Mouse (Mus musculus) MN1 (cell line): ENCODE data around the gene Desi1.
A peak's percentile ranks its signal among the peaks of the same experiment; 100 is the strongest.

ENCODE experiments used
- DNase-seq: peaks from one replicate; pipeline ENCODE4 v3.0.0-alpha.2; 2016; ENCODE audit warnings: low spot score

The Desi1 gene

DNA sequence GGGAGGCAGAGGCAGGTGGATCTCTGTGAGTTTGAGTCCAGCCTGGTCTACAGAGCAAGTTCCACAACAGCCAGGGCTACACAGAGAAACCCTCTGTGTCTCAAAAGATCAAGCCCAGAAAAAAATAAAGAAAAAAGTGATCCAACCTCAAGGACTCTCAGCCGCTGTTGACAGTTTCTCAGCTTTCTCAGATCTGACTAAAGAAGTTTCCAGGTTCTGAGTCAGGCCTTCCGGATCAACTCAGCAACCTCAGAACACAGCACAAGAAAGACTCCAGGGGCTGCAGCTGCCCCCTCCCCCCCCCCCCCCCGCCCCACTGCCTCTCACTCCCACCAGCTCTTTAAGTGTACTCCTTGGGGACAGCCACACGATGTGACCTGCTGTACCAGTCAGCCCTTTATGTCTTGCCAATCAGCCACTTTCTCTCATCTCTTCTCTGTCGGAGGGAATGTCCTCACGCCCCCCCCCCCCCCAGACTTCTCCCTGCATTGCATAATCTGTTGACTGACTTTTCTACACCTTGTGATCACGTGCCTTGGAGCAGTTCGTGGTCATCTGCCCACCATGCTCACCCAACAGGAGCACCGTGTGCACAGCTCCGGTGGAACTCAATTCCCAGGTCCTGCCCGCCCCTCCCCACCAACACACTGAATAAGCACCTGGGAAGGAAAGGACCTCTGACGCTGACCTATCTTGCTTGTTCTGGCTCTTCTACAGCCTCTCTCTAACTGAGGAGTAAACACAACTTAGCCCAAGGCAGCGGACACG lies 67.4 kb downstream of the Desi1 start:
- DNase-seq: no peak

DNA sequence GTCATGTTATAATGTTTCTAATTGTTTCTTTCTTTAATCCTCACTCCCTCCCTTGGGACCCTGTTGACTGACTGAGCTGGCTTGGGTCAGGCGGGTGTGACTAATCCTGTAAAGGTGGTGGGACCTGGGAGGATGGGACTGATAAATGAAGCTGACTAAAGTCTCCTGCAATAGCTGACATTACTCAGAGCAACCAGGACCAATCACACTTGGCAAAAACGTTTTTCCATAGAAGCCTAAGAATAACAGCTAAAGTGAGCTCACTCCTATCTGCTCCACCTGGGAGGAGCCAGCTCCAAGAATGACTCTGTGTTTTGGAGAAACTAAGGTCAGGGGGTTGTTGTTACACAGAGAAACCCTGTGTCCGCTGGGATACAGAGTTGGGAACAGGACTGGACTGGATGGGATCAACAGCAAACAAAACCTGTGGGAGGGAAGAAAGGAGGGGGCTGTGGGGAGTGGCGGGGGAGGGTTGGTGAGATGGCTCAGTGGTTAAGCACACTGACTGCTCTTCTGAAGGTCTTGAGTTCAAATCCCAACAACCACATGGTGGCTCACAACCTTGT lies 68.6 kb downstream of the Desi1 start:
- peak; percentile 93 for DNase-seq

DNA sequence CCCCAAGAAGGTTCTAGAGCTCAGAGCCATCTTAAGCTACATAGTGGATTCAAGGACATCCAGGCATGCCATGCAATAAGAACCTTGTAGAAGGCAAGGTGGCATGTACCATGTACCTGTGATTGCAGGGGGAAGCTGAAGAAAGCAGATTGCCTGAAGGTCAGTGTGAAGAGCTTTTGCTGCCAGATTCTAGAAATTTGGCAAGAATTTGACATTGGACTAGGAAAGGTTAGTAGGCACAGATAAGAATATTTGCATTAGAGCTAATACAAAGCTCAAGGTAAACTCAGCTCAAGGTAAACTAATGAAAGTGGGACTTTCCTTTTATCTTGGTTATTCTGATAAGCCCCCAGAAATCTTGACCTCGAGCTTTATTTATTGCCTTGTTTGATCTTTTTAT lies 69.4 kb downstream of the Desi1 start:
- no peak for DNase-seq

GRCm38 (mm10) chr15:81961078-81961451 lies 72.6 kb downstream of the Desi1 start:
- DNase-seq: no peak

DNA sequence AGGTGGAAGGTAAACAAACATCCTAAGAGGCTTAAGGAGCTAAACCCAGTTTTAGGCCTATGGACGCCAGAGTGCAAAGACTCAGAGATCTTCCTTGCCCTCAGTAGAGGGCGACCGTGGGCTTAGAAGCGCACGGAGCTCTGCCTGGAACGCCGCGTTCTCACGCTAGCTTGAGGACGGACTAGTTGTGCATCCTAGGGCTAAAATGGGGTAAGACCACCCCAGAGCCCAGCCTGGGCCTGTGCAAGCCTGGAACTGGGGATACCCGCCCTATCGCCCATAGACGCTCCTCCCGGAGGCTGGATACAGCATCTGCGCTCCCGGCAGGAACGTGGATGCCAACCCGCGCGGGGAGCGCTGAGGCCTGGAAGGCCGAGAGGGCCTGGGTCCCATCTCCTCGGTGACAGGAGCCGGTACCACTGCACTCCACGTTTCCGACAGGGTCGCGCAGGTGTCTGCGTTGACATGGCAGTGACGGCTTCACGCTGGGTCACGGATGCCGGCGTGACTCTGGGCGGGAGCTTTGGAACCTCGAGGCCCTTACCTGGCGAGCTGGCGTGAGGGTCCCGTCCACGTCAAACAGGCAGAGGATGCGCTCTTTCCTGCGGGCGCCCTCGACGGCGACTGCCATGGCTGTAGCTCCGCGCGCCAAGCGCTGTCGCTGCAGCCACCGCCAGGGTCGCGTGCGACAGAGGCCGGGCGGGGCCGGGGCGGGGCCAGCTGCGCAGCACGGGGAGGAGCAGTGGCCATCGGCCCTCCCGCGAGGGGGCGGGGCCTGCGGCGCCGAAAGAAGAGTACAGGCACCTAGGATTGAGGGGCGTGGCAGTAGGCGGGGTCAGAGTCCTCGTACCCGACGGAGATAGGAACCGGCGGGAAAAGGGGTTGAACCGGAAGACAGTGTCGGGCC lies 73.2 kb downstream of the Desi1 start, which contains the start of gene Pmm1:
Pmm1 (minus strand) TSS at position 760 of the 907 bp plus-strand sequence.
- DNase-seq: peak; percentile 100

DNA sequence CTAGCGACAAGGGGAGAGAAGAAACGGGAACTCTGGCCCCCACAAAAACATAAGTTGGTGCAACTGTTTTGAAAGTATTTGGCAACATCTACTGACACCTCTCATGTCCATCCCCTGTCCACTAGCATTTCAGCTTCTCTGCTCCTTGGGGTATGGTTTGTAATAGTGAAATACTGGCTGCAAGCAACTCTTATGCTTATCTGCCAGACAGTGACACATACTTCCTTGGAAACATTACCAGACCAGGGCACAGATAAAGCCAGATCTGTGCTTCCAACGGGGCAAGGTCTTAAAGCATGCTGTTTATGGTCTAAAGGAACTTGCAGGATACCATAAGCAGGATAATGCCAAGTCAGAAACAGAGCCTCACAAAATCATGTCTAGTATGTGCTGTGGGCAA lies 74.8 kb downstream of the Desi1 start:
- no peak for DNase-seq

DNA sequence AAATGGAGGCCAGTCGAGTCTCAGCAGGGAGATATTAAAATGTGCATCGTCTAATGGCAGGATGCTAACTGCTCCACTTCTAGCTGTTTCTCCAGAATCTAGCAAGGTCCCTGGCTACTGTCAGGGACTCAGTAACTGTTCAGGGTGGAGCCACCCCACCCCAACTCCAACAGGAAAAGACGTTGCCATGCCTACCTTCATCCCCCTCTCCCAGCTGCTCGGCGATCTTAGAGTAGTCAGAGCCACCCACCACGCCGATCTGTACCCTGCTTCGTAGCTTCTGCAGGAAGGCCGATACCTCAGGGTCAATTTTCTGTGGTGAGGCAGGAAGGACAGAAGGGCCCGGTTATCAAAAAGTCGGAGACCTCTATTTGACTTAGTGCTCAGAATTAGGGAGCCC lies 76.1 kb downstream of the Desi1 start:
- DNase-seq: no peak

- peak; percentile 66 for DNase-seq
Measured at GRCm38 (mm10) chr15:81956457-81956856, 77.2 kb downstream of the Desi1 start.

GRCm38 (mm10) chr15:81955414-81955813 lies 78.2 kb downstream of the Desi1 start:
- DNase-seq: no peak

DNA sequence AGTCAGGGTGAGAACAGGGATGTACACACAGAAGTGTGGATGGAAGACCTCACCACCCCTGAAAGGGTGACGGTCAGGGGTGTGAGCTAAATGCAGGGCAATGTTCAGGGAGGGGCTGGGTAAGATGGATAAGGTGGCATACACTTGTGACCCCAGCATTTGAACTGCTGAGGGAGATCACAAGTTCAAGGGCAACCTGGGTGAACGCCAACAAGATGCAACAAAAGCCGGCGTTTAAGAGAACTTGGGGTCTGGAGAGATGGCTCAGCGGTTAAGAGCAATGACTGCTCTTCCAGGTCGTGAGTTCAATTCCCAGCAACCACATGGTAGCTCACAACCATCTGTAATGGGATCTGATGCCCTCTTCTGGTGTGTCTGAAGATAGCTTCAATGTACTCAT lies 78.9 kb downstream of the Desi1 start:
- DNase-seq: no peak

DNA sequence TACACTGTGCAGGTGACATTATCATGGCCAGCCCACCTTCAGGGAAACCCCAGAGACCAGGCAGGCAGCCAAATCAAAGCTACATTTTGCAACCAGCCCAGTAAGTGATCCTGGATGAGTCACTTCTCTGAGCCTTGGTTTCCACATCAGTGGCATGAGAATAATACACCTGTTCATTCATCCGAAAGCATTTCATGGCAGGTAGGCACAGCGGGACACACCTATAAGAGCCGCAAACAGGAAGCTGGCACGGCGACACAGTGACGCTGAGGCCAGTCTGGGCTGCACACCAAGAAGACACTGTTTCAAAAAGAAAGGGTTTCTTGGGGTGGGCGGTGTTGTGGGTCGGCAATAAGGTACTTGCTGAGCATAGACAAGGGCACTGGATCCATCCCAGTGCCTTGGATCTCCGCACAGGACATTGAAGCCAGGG lies 79.5 kb downstream of the Desi1 start:
- DNase-seq: no peak

GRCm38 (mm10) chr15:81952310-81952709 lies 81.4 kb downstream of the Desi1 start:
- DNase-seq: no peak

DNA sequence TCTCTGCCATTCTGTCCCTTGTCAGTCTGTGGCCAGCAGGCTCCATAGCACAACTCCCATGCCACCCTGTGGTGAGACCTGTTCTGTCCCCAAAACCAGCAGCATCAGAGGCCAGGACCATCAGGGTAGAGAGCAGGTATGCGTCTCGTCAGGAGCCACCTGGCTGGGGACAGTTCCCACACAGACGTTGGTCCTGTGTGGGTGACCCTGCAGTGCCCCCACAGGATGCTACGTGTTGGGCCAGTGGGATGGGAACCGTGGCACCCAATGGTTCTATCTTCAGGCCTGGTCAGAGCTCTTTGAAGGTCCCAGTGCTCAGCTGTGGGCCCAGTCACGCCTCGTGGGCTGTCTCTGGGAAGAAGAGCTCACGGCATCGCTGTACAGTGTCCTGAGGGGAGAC lies 82.5 kb downstream of the Desi1 start:
- DNase-seq: no peak

GRCm38 (mm10) chr15:81950716-81951115 lies 82.9 kb downstream of the Desi1 start:
- no peak for DNase-seq

GRCm38 (mm10) chr15:81949476-81950131 lies 84.1 kb downstream of the Desi1 start:
- DNase-seq: no peak

GRCm38 (mm10) chr15:81949076-81949475 lies 84.6 kb downstream of the Desi1 start:
- no peak for DNase-seq

- no peak for DNase-seq
Measured at GRCm38 (mm10) chr15:81943176-81943749, 90.4 kb downstream of the Desi1 start.
